Mouse (Mus musculus): Measurements from ENCODE around the gene C1qtnf1. TPM values are rescaled to one million over a fixed set of nuclear protein-coding genes. Genes with fewer than 3 reads are reported as not detected.

Gene C1qtnf1
- polyA plus RNA-seq (2012; rRNA removed) = 2.0 and 3.7 TPM in 2 replicates

GRCm38 (mm10) chr11:118427986-118428385 lies at the start of gene C1qtnf1:
Gene C1qtnf1, plus strand, starts transcription at chr11:118428203.

DNA sequence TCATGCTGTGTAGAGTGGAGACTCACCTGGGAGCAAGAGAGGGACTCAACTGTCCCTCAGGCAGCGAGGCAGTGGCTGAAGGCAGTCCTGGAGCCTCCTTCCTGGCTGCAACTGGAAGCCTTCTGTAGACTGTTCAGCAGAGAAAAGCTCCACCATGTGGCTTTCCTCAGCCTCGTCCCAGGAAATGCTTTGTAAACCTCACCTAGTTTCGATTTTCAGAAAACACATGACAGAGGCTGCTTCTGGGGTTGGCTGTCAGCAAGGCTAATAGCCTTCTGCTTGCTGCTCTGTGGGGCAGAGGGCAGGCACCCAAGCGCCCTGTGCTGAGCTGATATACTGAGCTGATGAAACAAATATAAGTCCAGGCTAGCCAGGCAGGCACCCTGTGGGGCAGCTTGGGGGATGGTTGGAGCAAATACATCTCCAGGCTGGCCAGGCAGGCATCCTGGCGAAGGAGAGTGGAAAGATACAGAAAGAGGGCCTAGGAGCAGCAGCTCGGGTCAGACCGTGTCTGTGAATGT lies 26.2 kb upstream of the C1qtnf1 start, which contains the start of gene Lgals3bp:
Gene Lgals3bp, minus strand, starts transcription at position 333 of the 521 bp plus-strand sequence.

DNA sequence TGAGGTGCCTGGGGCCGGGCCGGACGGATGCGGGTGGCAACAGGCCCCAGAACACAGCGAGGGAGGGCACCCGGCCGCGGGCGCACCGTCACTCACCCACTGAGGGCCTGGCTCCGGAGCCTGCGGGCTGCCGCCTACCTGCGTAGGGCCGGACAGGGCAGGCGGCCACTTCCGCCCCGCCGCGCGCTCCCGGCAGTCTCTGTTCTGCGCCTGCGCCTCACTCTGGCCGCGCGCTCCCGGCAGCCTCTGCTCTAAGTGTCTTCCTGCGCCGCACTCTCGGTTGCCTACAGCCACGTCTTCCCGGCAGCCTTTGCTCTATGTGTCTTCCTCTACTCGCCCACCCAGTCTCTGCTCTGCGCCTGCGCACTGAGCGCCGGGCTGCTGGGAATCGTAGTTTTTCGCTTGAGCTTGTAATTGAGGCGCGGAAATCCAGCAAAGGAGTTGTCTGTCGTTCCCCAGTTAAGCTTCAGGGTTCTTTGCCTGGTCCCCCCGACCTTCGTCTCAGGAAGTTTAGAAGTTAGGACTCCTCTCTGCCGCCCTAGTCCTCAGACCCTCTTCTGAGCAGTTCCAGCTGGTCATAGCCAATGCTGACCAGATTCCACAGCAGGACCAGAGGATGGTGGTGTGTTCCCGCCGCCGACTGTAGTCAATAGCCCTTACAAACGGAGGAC lies 9.0 kb upstream of the C1qtnf1 start, which contains the start of gene Cant1:
Gene Cant1, minus strand, starts transcription at position 253 of the 671 bp plus-strand sequence.

DNA sequence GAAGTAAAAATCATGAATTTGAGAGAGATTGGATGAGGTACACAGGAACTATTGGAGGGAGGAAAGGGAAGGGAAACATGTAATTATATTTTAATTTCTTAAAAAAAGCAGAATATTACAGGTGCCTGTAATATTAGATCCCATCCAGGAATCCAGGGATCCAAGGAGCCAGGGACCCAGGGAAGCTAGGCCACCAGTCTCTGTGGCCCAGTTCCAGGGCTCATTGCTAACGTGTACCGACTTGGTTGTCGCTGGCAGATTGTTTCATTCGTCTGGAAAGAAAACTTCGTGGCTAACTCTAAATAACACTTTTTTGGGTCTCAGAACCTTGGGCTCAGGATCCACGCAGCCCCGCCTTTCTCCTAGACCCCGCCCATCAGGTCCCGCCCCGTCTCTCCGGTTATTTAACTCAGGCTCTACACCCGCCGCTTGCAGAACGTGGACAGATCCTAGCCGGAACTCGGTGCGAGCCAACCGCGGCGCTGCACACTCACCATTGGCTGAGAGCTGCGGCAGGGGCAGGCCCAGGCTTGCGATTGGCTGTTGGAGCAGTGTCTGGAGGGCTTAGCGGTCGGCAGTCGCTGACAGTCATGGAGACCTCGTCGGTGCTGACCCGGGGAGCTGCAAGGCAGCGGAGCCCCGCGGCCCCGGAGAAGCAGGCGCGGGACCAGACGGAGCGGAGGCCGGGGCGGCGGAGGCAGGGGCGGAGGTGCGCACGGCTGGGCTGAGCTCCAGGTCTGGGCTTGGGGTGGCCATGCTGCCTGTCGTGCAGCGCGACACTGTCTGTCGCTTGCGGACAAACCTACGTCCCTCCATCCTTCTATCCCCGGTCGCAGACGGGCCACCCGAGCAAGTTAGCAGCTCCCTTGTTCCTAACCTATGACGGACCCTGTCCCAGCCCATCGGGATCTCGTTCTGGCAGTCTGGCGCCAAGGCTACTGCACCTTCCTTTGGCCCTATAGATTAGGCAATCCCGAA lies 48.7 kb downstream of the C1qtnf1 start, which contains the start of gene Engase:
Gene Engase, plus strand, starts transcription at position 434 of the 978 bp plus-strand sequence.

Other genes with a start within 250 kb of the C1qtnf1 start
- 22.7 and 23.1 TPM in 2 replicates for gene Cyth1, start 179.6 kb upstream of the C1qtnf1 start, polyA plus RNA-seq (2012; rRNA removed)
- 18.2 and 19.4 TPM in 2 replicates for gene Usp36, start 138.0 kb upstream of the C1qtnf1 start, polyA plus RNA-seq (2012; rRNA removed)
- gene Cep295nl, start 85.7 kb upstream of the C1qtnf1 start, polyA plus RNA-seq (2012; rRNA removed) = 0.41 and 0.77 TPM in 2 replicates
- gene Timp2, start 72.5 kb upstream of the C1qtnf1 start, polyA plus RNA-seq (2012; rRNA removed) = 33.5 and 56.2 TPM in 2 replicates
- 2.3 and 4.4 TPM in 2 replicates for gene Lgals3bp, start 26.1 kb upstream of the C1qtnf1 start, polyA plus RNA-seq (2012; rRNA removed)
- gene Cant1, start 9.1 kb upstream of the C1qtnf1 start, polyA plus RNA-seq (2012; rRNA removed) = 31.5 and 31.8 TPM in 2 replicates
- 7.0 and 7.8 TPM in 2 replicates for gene Engase, start 48.6 kb downstream of the C1qtnf1 start, polyA plus RNA-seq (2012; rRNA removed)

All from central nervous system, embryonic 11.5 days (tissue).